Mouse (Mus musculus): ENCODE measurements around the gene B3gntl1. TPM values are rescaled to one million over a fixed set of nuclear protein-coding genes. Genes with fewer than 3 reads are reported as not detected.

Gene B3gntl1
- polyA plus RNA-seq, 1 experiment from 2014 or later, result 6.8 TPM

GRCm38 (mm10) chr11:121629529-121629928 is 43.4 kb downstream of the B3gntl1 start:
- 94% methylated on average over 6 of the region's 6 CpGs for WGBS
- DNase-seq (ENCODE audit: low spot score), result no peak
- Histone ChIP-seq H3K27me3 (replicated peaks; ENCODE audit: control insufficient read depth, insufficient read depth, low read length) (no peaks in the 10 kb centered on the region), H3K9me3 (ENCODE audit: control insufficient read depth, low read length) (no peaks in the 10 kb centered on the region), H3K27ac (replicated peaks; ENCODE audit: low read depth, low read length) (no peak overlapping the region), H3K36me3 (ENCODE audit: control insufficient read depth, insufficient read depth, low read length) (peaks cover 16% of the 10 kb centered on the region; the same call in 1 of the 2 replicates), H3K4me3 (ENCODE audit: low read depth, low read length) (no peak overlapping the region), H3K9ac (ENCODE audit: low read depth, low read length) (no peak overlapping the region), H3K4me1 (ENCODE audit: control insufficient read depth, insufficient read depth, low read length) (no peaks in the 10 kb centered on the region), H3K4me2 (ENCODE audit: low read depth, low read length) (no peak overlapping the region)
- ATAC-seq (ENCODE audit: low read depth), result no peak

- Histone ChIP-seq H3K4me3 (ENCODE audit: low read depth, low read length) (no peak overlapping the region), H3K27ac (replicated peaks; ENCODE audit: low read depth, low read length) (no peak overlapping the region), H3K36me3 (ENCODE audit: control insufficient read depth, insufficient read depth, low read length) (peaks cover 29% of the 10 kb centered on the region; the same call in 1 of the 2 replicates), H3K4me1 (ENCODE audit: control insufficient read depth, insufficient read depth, low read length) (no peaks in the 10 kb centered on the region), H3K9ac (ENCODE audit: low read depth, low read length) (no peak overlapping the region), H3K27me3 (replicated peaks; ENCODE audit: control insufficient read depth, insufficient read depth, low read length) (no peaks in the 10 kb centered on the region), H3K9me3 (ENCODE audit: control insufficient read depth, low read length) (no peaks in the 10 kb centered on the region), H3K4me2 (ENCODE audit: low read depth, low read length) (no peak overlapping the region)
- ATAC-seq (ENCODE audit: low read depth) (no peak), DNase-seq (ENCODE audit: low spot score) (no peak)
- 79% methylated on average over 5 of the region's 5 CpGs for WGBS
Measured at GRCm38 (mm10) chr11:121627521-121627920, 45.4 kb downstream of the B3gntl1 start.

DNA sequence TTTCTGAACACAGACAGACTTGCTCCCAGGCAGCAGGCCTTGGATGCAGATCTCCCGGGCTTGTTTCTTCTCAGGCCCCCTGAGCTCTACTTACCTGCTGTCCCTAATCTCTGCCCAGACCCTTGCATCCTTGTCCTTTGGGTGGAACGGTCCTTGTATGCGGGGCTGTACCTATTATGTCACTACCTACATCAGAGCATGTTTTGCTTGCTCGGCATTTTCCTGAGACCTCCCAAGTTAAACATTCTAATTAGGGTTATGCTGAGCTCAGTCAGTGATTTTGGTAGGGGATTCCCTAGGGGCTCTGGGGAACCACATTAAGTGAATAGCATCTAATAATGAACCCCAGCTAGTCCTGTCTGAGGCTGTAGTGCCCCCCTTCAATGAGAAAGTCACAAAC is 47.9 kb downstream of the B3gntl1 start:
- Histone ChIP-seq H3K9me3 (ENCODE audit: control insufficient read depth, low read length) (no peaks in the 10 kb centered on the region), H3K27ac (replicated peaks; ENCODE audit: low read depth, low read length) (no peak overlapping the region), H3K4me1 (ENCODE audit: control insufficient read depth, insufficient read depth, low read length) (no peaks in the 10 kb centered on the region), H3K27me3 (replicated peaks; ENCODE audit: control insufficient read depth, insufficient read depth, low read length) (no peaks in the 10 kb centered on the region), H3K4me3 (ENCODE audit: low read depth, low read length) (no peak overlapping the region), H3K36me3 (ENCODE audit: control insufficient read depth, insufficient read depth, low read length) (peaks cover 41% of the 10 kb centered on the region; the same call in 1 of the 2 replicates), H3K9ac (ENCODE audit: low read depth, low read length) (no peak overlapping the region), H3K4me2 (ENCODE audit: low read depth, low read length) (no peak overlapping the region)
- DNase-seq (ENCODE audit: low spot score) (no peak), ATAC-seq (ENCODE audit: low read depth) (no peak)
- 74% methylated on average over 4 of the region's 4 CpGs for WGBS

GRCm38 (mm10) chr11:121617371-121617770 is 55.6 kb downstream of the B3gntl1 start:
- Histone ChIP-seq H3K4me2 (ENCODE audit: low read depth, low read length) (no peak overlapping the region), H3K27me3 (replicated peaks; ENCODE audit: control insufficient read depth, insufficient read depth, low read length) (no peaks in the 10 kb centered on the region), H3K9ac (ENCODE audit: low read depth, low read length) (no peak overlapping the region), H3K4me1 (ENCODE audit: control insufficient read depth, insufficient read depth, low read length) (no peaks in the 10 kb centered on the region), H3K27ac (replicated peaks; ENCODE audit: low read depth, low read length) (no peak overlapping the region), H3K36me3 (ENCODE audit: control insufficient read depth, insufficient read depth, low read length) (peaks cover 77% of the 10 kb centered on the region), H3K9me3 (ENCODE audit: control insufficient read depth, low read length) (no peaks in the 10 kb centered on the region; the same call in 1 of the 2 replicates), H3K4me3 (ENCODE audit: low read depth, low read length) (no peak overlapping the region)
- 69% methylated on average over 1 of the region's 1 CpGs for WGBS
- no peak for ATAC-seq (ENCODE audit: low read depth)
- DNase-seq (ENCODE audit: low spot score), result no peak

GRCm38 (mm10) chr11:121616501-121616900 is 56.5 kb downstream of the B3gntl1 start:
- no peak for DNase-seq (ENCODE audit: low spot score)
- Histone ChIP-seq H3K36me3 (ENCODE audit: control insufficient read depth, insufficient read depth, low read length) (peaks cover 71% of the 10 kb centered on the region), H3K27ac (replicated peaks; ENCODE audit: low read depth, low read length) (no peak overlapping the region), H3K9me3 (ENCODE audit: control insufficient read depth, low read length) (no peaks in the 10 kb centered on the region; the same call in 1 of the 2 replicates), H3K9ac (ENCODE audit: low read depth, low read length) (no peak overlapping the region), H3K4me1 (ENCODE audit: control insufficient read depth, insufficient read depth, low read length) (no peaks in the 10 kb centered on the region), H3K27me3 (replicated peaks; ENCODE audit: control insufficient read depth, insufficient read depth, low read length) (no peaks in the 10 kb centered on the region), H3K4me3 (ENCODE audit: low read depth, low read length) (no peak overlapping the region), H3K4me2 (ENCODE audit: low read depth, low read length) (no peak overlapping the region)
- ATAC-seq (ENCODE audit: low read depth), result no peak

DNA sequence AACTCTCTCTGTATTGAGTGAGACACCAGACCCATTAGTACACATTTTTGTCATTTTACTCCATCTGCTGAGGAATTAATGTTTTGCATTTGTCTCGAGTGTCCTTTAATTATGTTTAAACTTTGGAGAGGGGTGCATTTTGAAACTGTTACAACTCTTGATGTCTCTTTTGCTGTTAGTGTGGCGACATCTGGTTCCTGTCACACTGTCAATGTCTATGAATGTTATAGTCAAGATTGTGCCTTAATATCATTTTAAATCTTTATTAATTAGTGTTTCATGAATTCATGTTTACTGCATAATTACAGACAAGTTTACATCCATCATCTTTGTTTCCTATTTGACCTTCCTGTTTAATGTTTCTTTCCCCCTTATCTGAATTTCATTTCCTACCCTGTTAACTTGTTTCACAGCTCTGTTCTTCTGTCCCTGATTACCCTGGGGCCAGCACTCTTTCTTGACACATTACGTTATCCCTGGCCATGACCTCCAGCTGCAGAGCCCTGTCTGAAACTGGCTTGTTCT is 56.9 kb downstream of the B3gntl1 start:
- DNase-seq (ENCODE audit: low spot score) (no peak), ATAC-seq (ENCODE audit: low read depth) (no peak)
- Histone ChIP-seq H3K4me3 (ENCODE audit: low read depth, low read length) (no peak overlapping the region), H3K9ac (ENCODE audit: low read depth, low read length) (no peak overlapping the region), H3K36me3 (ENCODE audit: control insufficient read depth, insufficient read depth, low read length) (peaks cover 75% of the 10 kb centered on the region), H3K9me3 (ENCODE audit: control insufficient read depth, low read length) (no peaks in the 10 kb centered on the region; the same call in 1 of the 2 replicates), H3K27me3 (replicated peaks; ENCODE audit: control insufficient read depth, insufficient read depth, low read length) (no peaks in the 10 kb centered on the region), H3K4me2 (ENCODE audit: low read depth, low read length) (no peak overlapping the region), H3K27ac (replicated peaks; ENCODE audit: low read depth, low read length) (no peak overlapping the region), H3K4me1 (ENCODE audit: control insufficient read depth, insufficient read depth, low read length) (no peaks in the 10 kb centered on the region)
- WGBS, result 65% methylated on average over 3 of the region's 3 CpGs

GRCm38 (mm10) chr11:121610976-121611375 is 62.0 kb downstream of the B3gntl1 start:
- no peak overlapping the region for H3K27ac ChIP-seq (replicated peaks; ENCODE audit: low read depth, low read length)
- H3K27me3 ChIP-seq (replicated peaks; ENCODE audit: control insufficient read depth, insufficient read depth, low read length), result no peaks in the 10 kb centered on the region
- ATAC-seq (ENCODE audit: low read depth), result no peak
- no peak overlapping the region for H3K4me2 ChIP-seq (ENCODE audit: low read depth, low read length)
- H3K4me3 ChIP-seq (ENCODE audit: low read depth, low read length), result no peak overlapping the region
- no peak overlapping the region for H3K9ac ChIP-seq (ENCODE audit: low read depth, low read length)
- no peaks in the 10 kb centered on the region; the same call in 1 of the 2 replicates for H3K9me3 ChIP-seq (ENCODE audit: control insufficient read depth, low read length)
- no peak for DNase-seq (ENCODE audit: low spot score)
- H3K4me1 ChIP-seq (ENCODE audit: control insufficient read depth, insufficient read depth, low read length), result no peaks in the 10 kb centered on the region
- H3K36me3 ChIP-seq (ENCODE audit: control insufficient read depth, insufficient read depth, low read length), result peaks cover 63% of the 10 kb centered on the region

GRCm38 (mm10) chr11:121605604-121606003 is 67.3 kb downstream of the B3gntl1 start:
- DNase-seq (ENCODE audit: low spot score) (no peak), ATAC-seq (ENCODE audit: low read depth) (no peak)
- Histone ChIP-seq H3K9me3 (ENCODE audit: control insufficient read depth, low read length) (no peaks in the 10 kb centered on the region), H3K27me3 (replicated peaks; ENCODE audit: control insufficient read depth, insufficient read depth, low read length) (no peaks in the 10 kb centered on the region), H3K27ac (replicated peaks; ENCODE audit: low read depth, low read length) (no peak overlapping the region), H3K4me3 (ENCODE audit: low read depth, low read length) (no peak overlapping the region), H3K36me3 (ENCODE audit: control insufficient read depth, insufficient read depth, low read length) (peaks cover 66% of the 10 kb centered on the region), H3K9ac (ENCODE audit: low read depth, low read length) (no peak overlapping the region), H3K4me1 (ENCODE audit: control insufficient read depth, insufficient read depth, low read length) (no peaks in the 10 kb centered on the region), H3K4me2 (ENCODE audit: low read depth, low read length) (no peak overlapping the region)
- WGBS, result 90% methylated on average over 6 of the region's 6 CpGs

- WGBS, result 49% methylated on average over 3 of the region's 3 CpGs
- peak; percentile 86 for ATAC-seq (ENCODE audit: low read depth)
- peaks cover 50% of the 10 kb centered on the region for H3K36me3 ChIP-seq (ENCODE audit: control insufficient read depth, insufficient read depth, low read length)
Measured at GRCm38 (mm10) chr11:121601422-121601821, 71.5 kb downstream of the B3gntl1 start.

More at GRCm38 (mm10) chr11:121601422-121601821, 71.5 kb downstream of the B3gntl1 start:
- Histone ChIP-seq H3K9ac (ENCODE audit: low read depth, low read length) (no peak overlapping the region), H3K4me2 (ENCODE audit: low read depth, low read length) (no peak overlapping the region), H3K27ac (replicated peaks; ENCODE audit: low read depth, low read length) (peak overlapping the region; percentile 66), H3K4me1 (ENCODE audit: control insufficient read depth, insufficient read depth, low read length) (no peaks in the 10 kb centered on the region), H3K4me3 (ENCODE audit: low read depth, low read length) (no peak overlapping the region), H3K27me3 (replicated peaks; ENCODE audit: control insufficient read depth, insufficient read depth, low read length) (no peaks in the 10 kb centered on the region), H3K9me3 (ENCODE audit: control insufficient read depth, low read length) (no peaks in the 10 kb centered on the region)
- DNase-seq (ENCODE audit: low spot score), result peak; percentile 84

Data from embryonic facial prominence, embryonic 14.5 days (tissue).